ENCODE assay signal across 8 mouse cellular contexts in the genomic region with DNA sequence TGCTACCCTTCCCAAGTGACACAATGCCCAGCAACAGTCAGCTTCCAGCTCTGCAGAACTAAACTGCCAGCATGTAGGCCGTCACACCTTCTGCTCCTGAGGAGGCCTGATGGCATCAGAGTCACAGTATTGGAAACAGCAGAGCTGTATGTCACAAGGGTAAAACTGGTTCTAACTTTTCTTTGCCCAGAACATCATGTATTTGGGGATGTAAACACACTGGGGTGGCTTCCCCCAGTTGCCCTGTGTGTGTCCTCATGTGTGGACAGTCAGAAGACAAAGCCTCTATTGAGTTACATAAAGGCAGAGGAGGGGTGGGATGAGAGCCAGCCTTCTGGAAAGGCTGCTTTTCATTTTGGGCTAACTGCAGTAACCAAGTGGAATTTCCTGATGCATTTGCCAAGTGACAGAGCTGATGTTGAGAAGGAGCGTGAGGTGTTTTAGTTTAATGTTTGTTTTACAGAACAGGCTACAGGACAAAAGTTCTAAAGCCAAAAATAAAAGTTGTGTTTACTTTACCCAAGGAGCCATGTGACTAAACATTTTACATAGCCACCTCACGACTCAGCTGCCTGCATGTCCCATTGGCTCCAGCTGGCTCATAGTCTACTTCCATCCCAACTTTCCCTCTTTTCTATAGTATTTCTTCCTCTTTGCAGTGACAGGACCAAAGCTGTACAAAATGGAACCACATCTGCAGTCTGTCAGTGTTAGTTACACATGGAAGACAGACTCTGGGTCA.
A peak's percentile ranks its signal among the peaks of the same experiment; 100 is the strongest.
DNase-seq lines count a peak whose midpoint lies in the region; ATAC-seq and TF ChIP-seq lines count a peak whose summit lies in the region.

No protein-coding gene starts in this region.

- H3K9me3 ChIP-seq in heart, embryonic 13.5 days: no peaks in the 10 kb centered on the region
- no peaks in the 10 kb centered on the region for H3K9me3 ChIP-seq in stomach, embryonic 15.5 days

- H3K4me1 ChIP-seq in cortical plate, adult 2 months (ENCODE audit: control insufficient read depth, insufficient read depth, low read length): peaks cover 22% of the 10 kb centered on the region
- peaks cover 77% of the 10 kb centered on the region for H3K4me1 ChIP-seq in heart, embryonic 13.5 days
- peaks cover 8% of the 10 kb centered on the region for H3K4me1 ChIP-seq in stomach, embryonic 15.5 days

- H3K27ac ChIP-seq in cortical plate, adult 2 months (ENCODE audit: insufficient read depth, low read length): peak overlapping the region; percentile 48; the same call in 1 of the 2 replicates
- H3K27ac ChIP-seq in heart, embryonic 13.5 days (replicated peaks): peak overlapping the region; percentile 76
- peak overlapping the region; percentile 75 for H3K27ac ChIP-seq in stomach, embryonic 15.5 days

- H3K27me3 ChIP-seq in heart, embryonic 13.5 days (replicated peaks): no peaks in the 10 kb centered on the region
- no peaks in the 10 kb centered on the region for H3K27me3 ChIP-seq in stomach, embryonic 15.5 days (replicated peaks)

- peaks cover 15% of the 10 kb centered on the region for H3K36me3 ChIP-seq in heart, embryonic 13.5 days
- H3K36me3 ChIP-seq in stomach, embryonic 15.5 days: 0 out of 2 replicates have a peak, but pooled peaks cover 5% of the 10 kb centered on the region

- peak; percentile 59 to 69 for DNase-seq in left cerebral cortex, adult 18-20 months (ENCODE audit: low spot score in 2 of 2)
- DNase-seq in left cerebral cortex, adult 11 months (ENCODE audit: low spot score): no peak
- DNase-seq in kidney, postnatal 4 days: peak; percentile 45 to 62
- DNase-seq in adrenal gland, adult 2 months: no peak

- H3K9ac ChIP-seq in heart, embryonic 13.5 days: no peak overlapping the region
- H3K9ac ChIP-seq in stomach, embryonic 15.5 days: no peak overlapping the region

- no peak for TF ChIP-seq POLR2A in cortical plate, adult 2 months (IDR thresholded peaks at IDR 0.05; ENCODE audit: extremely low read depth, insufficient read depth, low read length)

- WGBS in heart, embryonic 13.5 days: 51% methylated on average over 3 of the region's 3 CpGs
- 30% methylated on average over 3 of the region's 3 CpGs for WGBS in stomach, embryonic 15.5 days

- ATAC-seq in heart, embryonic 13.5 days (ENCODE audit: extremely low read depth, insufficient number of reproducible peaks, low FRiP score, low TSS enrichment): no peak
- ATAC-seq in stomach, embryonic 15.5 days (ENCODE audit: insufficient read depth, low FRiP score, low read depth): no peak; the same call in 1 of the 2 replicates
- ATAC-seq in inflammation-experienced regulatory T-cells, adult 6 months: no peak

- no peak overlapping the region for H3K4me3 ChIP-seq in cortical plate, adult 2 months (ENCODE audit: insufficient read depth, low read length)
- no peak overlapping the region for H3K4me3 ChIP-seq in heart, embryonic 13.5 days
- no peak overlapping the region for H3K4me3 ChIP-seq in stomach, embryonic 15.5 days (replicated peaks)

- TF ChIP-seq CTCF in cortical plate, adult 2 months (IDR thresholded peaks at IDR 0.05; ENCODE audit: extremely low read depth, insufficient read depth, low read length): no peak

- no peak overlapping the region for H3K4me2 ChIP-seq in heart, embryonic 13.5 days
- H3K4me2 ChIP-seq in stomach, embryonic 15.5 days: no peak overlapping the region

Comparison
In these comparisons a context has a peak if more than half of its experiments do, and no peak if none do; other contexts are left out.
1. DNase-seq: peak in left cerebral cortex, adult 18-20 months (2 of 2) and kidney, postnatal 4 days (2 of 2); none in left cerebral cortex, adult 11 months (single experiment) and adrenal gland, adult 2 months (single experiment).
2. Peak in every context shown above with its lines, with median percentiles within 50 percentile points of each other: H3K27ac ChIP-seq.